13 mouse cellular contexts compared by ENCODE assay signal in genomic region chr4:130544392-130544791, GRCm38 (mm10). TPM values are rescaled to one million over a fixed set of nuclear protein-coding genes. Genes with fewer than 3 reads are reported as not detected.
DNase-seq lines count a peak whose midpoint lies in the region; ATAC-seq and TF ChIP-seq lines count a peak whose summit lies in the region.
"Had no signal": no experiment of that assay in that cellular context is flagged by ENCODE, and none has a peak within 500 bp of the region (broad histone marks: within the 10 kb centered on the region; RNA-seq: fewer than 3 reads in every experiment).

No protein-coding gene starts in this region.

- no peak for TF ChIP-seq CTCF in cortical plate, adult 2 months (IDR thresholded peaks at IDR 0.05; ENCODE audit: extremely low read depth, insufficient read depth, low read length)

- no peaks in the 10 kb centered on the region for H3K36me3 ChIP-seq in embryonic facial prominence, embryonic 11.5 days (replicated peaks; ENCODE audit: control insufficient read depth, insufficient read depth, low read depth, low read length)
- no peaks in the 10 kb centered on the region for H3K36me3 ChIP-seq in hindbrain, embryonic 11.5 days (ENCODE audit: control insufficient read depth, insufficient read depth, low read length)
- no peaks in the 10 kb centered on the region for H3K36me3 ChIP-seq in midbrain, embryonic 15.5 days (replicated peaks)
- H3K36me3 ChIP-seq in heart, embryonic 12.5 days: no peaks in the 10 kb centered on the region
- H3K36me3 ChIP-seq: heart, embryonic 15.5 days had no signal

- DNase-seq in embryonic facial prominence, embryonic 11.5 days (ENCODE audit: low spot score): no peak
- peak; percentile 65 for DNase-seq in hindbrain, embryonic 11.5 days (ENCODE audit: low spot score)
- DNase-seq in layer of hippocampus, adult 18-20 months (ENCODE audit: low spot score in 2 of 2): no peak
- no peak for DNase-seq in heart, postnatal 14 days
- DNase-seq: adrenal gland, adult 2 months; gastrocnemius, postnatal 10 days; kidney, adult 11 months; lung, adult 18-20 months had no signal

- TF ChIP-seq POLR2A in cortical plate, adult 2 months (IDR thresholded peaks at IDR 0.05; ENCODE audit: extremely low read depth, insufficient read depth, low read length): no peak

- no peaks in the 10 kb centered on the region for H3K9me3 ChIP-seq in embryonic facial prominence, embryonic 11.5 days (replicated peaks; ENCODE audit: control insufficient read depth, low read length)
- no peaks in the 10 kb centered on the region for H3K9me3 ChIP-seq in hindbrain, embryonic 11.5 days (ENCODE audit: control insufficient read depth, low read length)
- H3K9me3 ChIP-seq in midbrain, embryonic 15.5 days: no peaks in the 10 kb centered on the region
- H3K9me3 ChIP-seq in heart, embryonic 12.5 days (replicated peaks): 0 out of 2 replicates have a peak, but pooled peaks cover 2% of the 10 kb centered on the region
- H3K9me3 ChIP-seq: heart, embryonic 15.5 days had no signal

- H3K4me1 ChIP-seq in cortical plate, adult 2 months (ENCODE audit: control insufficient read depth, insufficient read depth, low read length): no peaks in the 10 kb centered on the region
- H3K4me1 ChIP-seq in embryonic facial prominence, embryonic 11.5 days (ENCODE audit: control insufficient read depth, insufficient read depth, low read length): no peaks in the 10 kb centered on the region; the same call in 1 of the 2 replicates
- peaks cover 25% of the 10 kb centered on the region for H3K4me1 ChIP-seq in hindbrain, embryonic 11.5 days (replicated peaks; ENCODE audit: control insufficient read depth, insufficient read depth, low read length)
- peaks cover 52% of the 10 kb centered on the region for H3K4me1 ChIP-seq in midbrain, embryonic 15.5 days
- H3K4me1 ChIP-seq in heart, embryonic 12.5 days (replicated peaks): 0 out of 2 replicates have a peak, but pooled peaks cover 4% of the 10 kb centered on the region

- H3K27ac ChIP-seq in cortical plate, adult 2 months (ENCODE audit: insufficient read depth, low read length): 0 out of 2 replicates have a peak overlapping the region, but pooled peaks have one; percentile 25
- no peak overlapping the region for H3K27ac ChIP-seq in embryonic facial prominence, embryonic 11.5 days (replicated peaks; ENCODE audit: low read depth, low read length)
- peak overlapping the region; percentile 91 for H3K27ac ChIP-seq in hindbrain, embryonic 11.5 days (ENCODE audit: low read depth, low read length)
- H3K27ac ChIP-seq in midbrain, embryonic 15.5 days: peak overlapping the region; percentile 79
- no peak overlapping the region for H3K27ac ChIP-seq in heart, embryonic 12.5 days (ENCODE audit: poor library complexity, severe bottlenecking)
- H3K27ac ChIP-seq: heart, embryonic 15.5 days had no signal

- no peak overlapping the region for H3K4me3 ChIP-seq in cortical plate, adult 2 months (ENCODE audit: insufficient read depth, low read length)
- no peak overlapping the region for H3K4me3 ChIP-seq in embryonic facial prominence, embryonic 11.5 days (ENCODE audit: low read depth, low read length)
- H3K4me3 ChIP-seq in hindbrain, embryonic 11.5 days (ENCODE audit: low read depth, low read length): no peak overlapping the region
- no peak overlapping the region for H3K4me3 ChIP-seq in midbrain, embryonic 15.5 days
- no peak overlapping the region for H3K4me3 ChIP-seq in heart, embryonic 12.5 days
- H3K4me3 ChIP-seq: heart, embryonic 15.5 days had no signal

- no peak overlapping the region for H3K4me2 ChIP-seq in embryonic facial prominence, embryonic 11.5 days (ENCODE audit: low read depth, low read length)
- H3K4me2 ChIP-seq in hindbrain, embryonic 11.5 days (replicated peaks; ENCODE audit: low read depth, low read length): 0 out of 2 replicates have a peak overlapping the region, but pooled peaks have one; percentile 1
- peak overlapping the region; percentile 19 for H3K4me2 ChIP-seq in midbrain, embryonic 15.5 days
- H3K4me2 ChIP-seq in heart, embryonic 12.5 days: no peak overlapping the region
- H3K4me2 ChIP-seq: heart, embryonic 15.5 days had no signal

- WGBS in embryonic facial prominence, embryonic 11.5 days: 41% methylated on average over 9 of the region's 9 CpGs
- 23% methylated on average over 9 of the region's 9 CpGs for WGBS in hindbrain, embryonic 11.5 days
- 20% methylated on average over 9 of the region's 9 CpGs for WGBS in midbrain, embryonic 15.5 days
- 68% methylated on average over 9 of the region's 9 CpGs for WGBS in heart, embryonic 12.5 days

- no peaks in the 10 kb centered on the region for H3K27me3 ChIP-seq in embryonic facial prominence, embryonic 11.5 days (ENCODE audit: control insufficient read depth, insufficient read depth, low read length)
- no peaks in the 10 kb centered on the region for H3K27me3 ChIP-seq in hindbrain, embryonic 11.5 days (ENCODE audit: control insufficient read depth, insufficient read depth, low read length)
- no peaks in the 10 kb centered on the region for H3K27me3 ChIP-seq in midbrain, embryonic 15.5 days (replicated peaks)
- H3K27me3 ChIP-seq in heart, embryonic 12.5 days (replicated peaks): no peaks in the 10 kb centered on the region
- H3K27me3 ChIP-seq: heart, embryonic 15.5 days had no signal

- intact Hi-C loops in heart, postnatal 14 days (cut with DNase I): no loop called here

- peak; percentile 21; the same call in 1 of the 2 replicates for ATAC-seq in embryonic facial prominence, embryonic 11.5 days (replicated peaks; ENCODE audit: insufficient number of reproducible peaks, low FRiP score, low TSS enrichment, low read depth)
- peak; percentile 65 for ATAC-seq in hindbrain, embryonic 11.5 days (ENCODE audit: low FRiP score)
- peak; percentile 57; the same call in 1 of the 2 replicates for ATAC-seq in midbrain, embryonic 15.5 days (replicated peaks)
- no peak for ATAC-seq in heart, embryonic 12.5 days (ENCODE audit: insufficient number of reproducible peaks, low FRiP score)

- H3K9ac ChIP-seq in embryonic facial prominence, embryonic 11.5 days (replicated peaks; ENCODE audit: low read length): no peak overlapping the region
- H3K9ac ChIP-seq in hindbrain, embryonic 11.5 days (ENCODE audit: low read depth, low read length): peak overlapping the region; percentile 21; the same call in 1 of the 2 replicates
- no peak overlapping the region for H3K9ac ChIP-seq in midbrain, embryonic 15.5 days
- no peak overlapping the region for H3K9ac ChIP-seq in heart, embryonic 12.5 days
- H3K9ac ChIP-seq: heart, embryonic 15.5 days had no signal

RNA-seq across cellular contexts. Expression of gene Nkain1, which starts 29.6 kb away (rescaled TPM):
- 40.5 and 42.0 TPM in 2 replicates for polyA plus RNA-seq in cortical plate, adult 2 months (2012; rRNA removed)
- polyA plus RNA-seq in embryonic facial prominence, embryonic 11.5 days (2014; fragmentation: Nextera tagmentation; extraction: Ambion mirVana): 10.4 and 11.5 TPM in 2 replicates
- 21.6 and 27.4 TPM in 2 replicates for polyA plus RNA-seq in hindbrain, embryonic 11.5 days (2014; fragmentation: Nextera tagmentation; extraction: Ambion mirVana)
- polyA plus RNA-seq in midbrain, embryonic 15.5 days (2015; fragmentation: Nextera tagmentation; extraction: Ambion mirVana): 12.8 and 13.6 TPM in 2 replicates
- 1.1 and 1.3 TPM in 2 replicates for polyA plus RNA-seq in heart, embryonic 12.5 days (2016; fragmentation: Nextera tagmentation; extraction: Ambion mirVana)
- total RNA-seq in layer of hippocampus, adult 18-20 months (2021): 10 to 100 TPM; 35.5 to 37.1 TPM
- 1 to 10 TPM; 3.7 to 5.8 TPM for total RNA-seq in heart, postnatal 14 days (2021)
- total RNA-seq: neutrophil, adult 5-6 weeks had no signal

Comparison
In these comparisons a context has a peak if more than half of its experiments do, and no peak if none do; other contexts are left out.
1. H3K27ac ChIP-seq: peak in cortical plate, adult 2 months (single experiment), hindbrain, embryonic 11.5 days (single experiment) and midbrain, embryonic 15.5 days (single experiment); none in embryonic facial prominence, embryonic 11.5 days (single experiment) and heart, embryonic 12.5 days (single experiment).
2. H3K4me2 ChIP-seq: peak in hindbrain, embryonic 11.5 days (single experiment) and midbrain, embryonic 15.5 days (single experiment); none in embryonic facial prominence, embryonic 11.5 days (single experiment) and heart, embryonic 12.5 days (single experiment).